Mouse (Mus musculus): Measurements from ENCODE around the gene Olfr1373.

DNA sequence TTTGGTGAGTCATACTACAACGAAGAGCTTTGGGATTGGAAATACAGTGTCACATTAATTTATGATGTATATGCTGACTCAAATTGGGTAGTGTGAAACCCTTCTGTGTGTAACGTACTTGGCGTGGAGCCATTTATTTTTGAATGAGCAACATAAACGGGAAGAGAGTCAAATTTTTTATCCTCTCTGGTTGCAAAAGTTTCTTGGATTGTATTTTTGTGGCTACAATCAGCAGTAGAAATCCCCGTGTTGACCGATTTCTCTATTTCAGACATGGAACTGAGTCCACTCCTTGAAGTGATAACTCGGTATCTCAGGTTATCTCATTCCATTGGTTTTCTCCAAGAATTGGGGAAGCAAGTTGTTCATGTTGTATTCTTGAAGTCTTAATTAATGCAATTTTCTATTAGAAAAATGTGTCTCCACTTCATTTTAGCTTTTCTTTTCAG is 45.5 kb downstream of the Olfr1373 start:
- TF ChIP-seq POLR2A (IDR thresholded peaks at IDR 0.05; ENCODE audit: low read depth, low read length): no peak
- TF ChIP-seq CTCF (conservative IDR thresholded peaks at IDR 0.05; ENCODE audit: insufficient read depth, insufficient read length, low read depth, low read length): no peak
